Mouse (Mus musculus) liver, embryonic 16.5 days (tissue): Measurements from ENCODE around the gene Emc8. TPM values are rescaled to one million over a fixed set of nuclear protein-coding genes. Genes with fewer than 3 reads are reported as not detected.
A peak's percentile ranks its signal among the peaks of the same experiment; 100 is the strongest.

Experiments used
- ATAC-seq: fragments of 200-750 bp; cut with Nextera tagmentation; 2 replicates; pipeline ENCODE4 v1.8.0; 2017; ENCODE audit warnings: low read depth, mild to moderate bottlenecking, moderate number of reproducible peaks, moderate library complexity
- H3K27ac ChIP-seq: fragments of 300-500 bp; sonication (generic); 2 replicates; pipeline ENCODE4 v1.5.1; 2014; ENCODE audit warnings: mild to moderate bottlenecking, low read length
- H3K27me3 ChIP-seq: fragments of 300-500 bp; sonication (generic); 2 replicates; pipeline ENCODE4 v1.6.1; 2014; ENCODE audit warnings: low read depth, low read length, mixed read lengths; ENCODE audit not compliant: control insufficient read depth, insufficient read depth
- H3K36me3 ChIP-seq: fragments of 300-500 bp; sonication (generic); 2 replicates; pipeline ENCODE4 v1.6.1; 2014; ENCODE audit warnings: mild to moderate bottlenecking; ENCODE audit not compliant: control insufficient read depth, insufficient read depth
- H3K4me1 ChIP-seq: fragments of 300-500 bp; sonication (generic); 2 replicates; pipeline ENCODE4 v1.6.1; 2014; ENCODE audit warnings: low read depth, low read length, mixed read lengths; ENCODE audit not compliant: control insufficient read depth
- H3K4me2 ChIP-seq: fragments of 300-500 bp; sonication (generic); 2 replicates; pipeline ENCODE4 v1.6.1; 2014; ENCODE audit warnings: low read depth, low read length, mixed read lengths
- H3K4me3 ChIP-seq: fragments of 300-500 bp; sonication (generic); 2 replicates; pipeline ENCODE4 v1.5.1; 2014; ENCODE audit warnings: low read depth, mild to moderate bottlenecking, low read length
- H3K9ac ChIP-seq: fragments of 300-500 bp; sonication (generic); 2 replicates; pipeline ENCODE4 v1.6.1; 2014; ENCODE audit warnings: low read depth, low read length
- H3K9me3 ChIP-seq: fragments of 300-500 bp; sonication (generic); replicated peaks from 2 replicates; pipeline ENCODE4 v1.6.1; 2016; ENCODE audit warnings: low read length; ENCODE audit not compliant: control insufficient read depth
- WGBS: fragments of 180-500 bp; shearing (Covaris S2); extraction: QIAGEN DNeasy Blood & Tissue Kit; methylation state at CpG from one replicate; pipeline ENCODE4 v1.1.7; 2014; ENCODE audit not compliant: insufficient replicate concordance; 5-methylcytosine and 5-hydroxymethylcytosine counted together
- polyA plus RNA-seq: library from polyadenylated mRNA; unstranded; fragments of >200 nt; fragmentation: Nextera tagmentation; extraction: Ambion mirVana; gene quantifications from 2 replicates; pipeline ENCODE4 v1.2.1, GENCODE M21; 2015

The Emc8 gene
- polyA plus RNA-seq, 1 experiment from 2014 or later: 83.1 TPM

GRCm38 (mm10) chr8:120641245-120641644, 27.1 kb downstream of the Emc8 start:
- Histone ChIP-seq H3K36me3 (no peaks in the 10 kb centered on the region), H3K4me3 (no peak overlapping the region), H3K9me3 (no peaks in the 10 kb centered on the region), H3K27me3 (no peaks in the 10 kb centered on the region; the same call in 1 of the 2 replicates), H3K27ac (no peak overlapping the region), H3K9ac (no peak overlapping the region), H3K4me2 (no peak overlapping the region), H3K4me1 (no peaks in the 10 kb centered on the region)
- no peak for ATAC-seq
- 24% methylated on average over 8 of the region's 8 CpGs for WGBS

DNA sequence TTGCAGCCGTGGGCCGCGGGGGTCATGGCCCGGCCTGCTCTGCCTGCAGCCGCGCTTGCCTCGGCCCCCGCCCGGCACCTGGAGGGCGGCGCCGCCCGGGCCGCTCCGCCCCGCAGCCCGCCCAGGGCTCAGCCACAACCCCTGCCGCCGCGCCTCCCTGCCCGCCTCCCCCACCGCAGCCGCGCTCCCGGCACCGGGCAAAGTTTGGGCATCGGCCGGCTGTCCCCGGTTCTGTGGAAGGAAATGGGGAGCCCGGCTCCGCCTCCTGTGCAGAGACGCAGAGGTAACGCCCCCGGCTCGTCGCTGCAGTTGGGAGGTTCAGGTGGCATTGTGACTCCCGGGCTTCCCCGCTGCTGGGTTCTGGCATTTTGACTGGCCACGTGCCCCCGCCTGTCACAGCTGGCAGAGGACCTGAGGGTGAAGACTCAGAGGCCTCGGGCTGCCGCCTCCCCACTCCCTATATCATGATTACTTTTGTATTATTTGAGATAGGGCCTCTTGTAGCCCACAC, 34.0 kb downstream of the Emc8 start:
- Histone ChIP-seq H3K4me2 (peak overlapping the region; percentile 79), H3K4me3 (peak overlapping the region; percentile 58), H3K27ac (no peak overlapping the region), H3K36me3 (no peaks in the 10 kb centered on the region), H3K9ac (peak overlapping the region; percentile 40; the same call in 1 of the 2 replicates), H3K9me3 (no peaks in the 10 kb centered on the region), H3K4me1 (peaks cover 6% of the 10 kb centered on the region; the same call in 1 of the 2 replicates), H3K27me3 (peaks cover 26% of the 10 kb centered on the region)
- peak; percentile 73 for ATAC-seq
- WGBS: 1% methylated on average over 42 of the region's 42 CpGs

DNA sequence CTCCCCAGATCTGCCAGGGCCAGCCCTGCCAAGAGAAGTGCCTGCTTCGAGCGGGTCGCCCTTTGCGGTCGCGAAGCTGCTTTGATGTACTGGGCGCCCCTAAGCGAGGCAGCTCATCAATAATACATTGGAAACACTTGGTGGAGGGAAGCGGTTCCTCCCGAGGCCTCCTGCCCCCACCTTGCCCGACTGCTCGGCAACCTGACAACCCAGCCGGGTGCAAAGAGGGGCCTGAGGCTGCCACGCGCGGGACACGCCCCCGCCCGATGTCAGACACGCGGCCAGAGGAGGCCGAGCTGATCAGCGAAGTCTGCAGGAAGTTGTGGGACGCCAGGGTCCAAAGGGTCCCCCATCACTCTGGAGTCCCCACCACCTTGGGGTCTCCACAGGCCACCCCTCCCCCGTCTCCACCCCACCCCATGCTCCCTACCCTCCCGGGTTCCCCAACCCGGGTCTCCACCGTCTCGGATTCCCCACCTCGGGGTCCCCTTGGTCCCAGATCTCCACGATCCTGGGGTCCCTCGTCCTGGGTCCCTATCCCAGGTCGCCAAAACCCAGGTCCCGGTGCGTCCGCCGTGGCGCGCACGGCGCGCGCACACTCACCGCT, 34.6 kb downstream of the Emc8 start:
- ATAC-seq: no peak
- 2% methylated on average over 44 of the region's 44 CpGs for WGBS
- 0 out of 2 replicates have a peak overlapping the region, but pooled peaks have one; percentile 40 for H3K9ac ChIP-seq
- H3K4me2 ChIP-seq: peak overlapping the region; percentile 79
- H3K4me1 ChIP-seq: peaks cover 6% of the 10 kb centered on the region; the same call in 1 of the 2 replicates
- no peak overlapping the region for H3K27ac ChIP-seq
- H3K4me3 ChIP-seq: peak overlapping the region; percentile 58
- no peaks in the 10 kb centered on the region for H3K9me3 ChIP-seq
- peaks cover 26% of the 10 kb centered on the region for H3K27me3 ChIP-seq
- H3K36me3 ChIP-seq: no peaks in the 10 kb centered on the region

GRCm38 (mm10) chr8:120632969-120633664, 35.3 kb downstream of the Emc8 start:
- no peak for ATAC-seq
- peak overlapping the region; percentile 79; the same call in 1 of the 2 replicates for H3K4me2 ChIP-seq
- H3K36me3 ChIP-seq: no peaks in the 10 kb centered on the region
- peak overlapping the region; percentile 58 for H3K4me3 ChIP-seq
- no peak overlapping the region for H3K9ac ChIP-seq
- peaks cover 6% of the 10 kb centered on the region; the same call in 1 of the 2 replicates for H3K4me1 ChIP-seq
- peaks cover 26% of the 10 kb centered on the region for H3K27me3 ChIP-seq
- H3K27ac ChIP-seq: no peak overlapping the region
- no peaks in the 10 kb centered on the region for H3K9me3 ChIP-seq
- 40% methylated on average over 17 of the region's 17 CpGs for WGBS

- Histone ChIP-seq H3K27me3 (peaks cover 26% of the 10 kb centered on the region), H3K4me3 (no peak overlapping the region)
- 73% methylated on average over 21 of the region's 21 CpGs for WGBS
These were observed 36.7 kb downstream of the Emc8 start for GRCm38 (mm10) chr8:120631441-120632375.

DNA sequence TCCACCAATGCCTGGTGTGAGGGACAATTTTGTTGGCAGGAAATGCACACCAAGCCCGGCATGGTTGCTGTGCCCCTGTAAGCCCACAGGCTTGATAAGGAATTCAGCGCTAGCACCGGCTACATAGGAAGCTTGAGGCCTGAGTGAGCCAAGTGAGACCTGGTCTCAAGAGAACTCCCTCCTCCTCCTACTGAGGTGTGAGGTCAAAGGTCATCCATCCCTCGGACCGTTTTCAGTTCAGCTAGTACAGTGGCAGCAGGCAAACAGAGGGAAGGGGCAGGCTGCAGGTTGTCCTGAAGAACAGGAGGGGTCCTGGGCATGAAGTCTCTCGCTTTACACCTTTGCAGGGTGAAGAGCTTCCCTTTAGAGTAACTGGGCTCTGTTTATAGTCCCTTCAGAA, 37.5 kb downstream of the Emc8 start:
- Histone ChIP-seq H3K4me1 (peaks cover 6% of the 10 kb centered on the region; the same call in 1 of the 2 replicates), H3K9ac (no peak overlapping the region), H3K4me3 (no peak overlapping the region), H3K4me2 (no peak overlapping the region), H3K27me3 (peaks cover 26% of the 10 kb centered on the region), H3K36me3 (no peaks in the 10 kb centered on the region), H3K27ac (no peak overlapping the region), H3K9me3 (no peaks in the 10 kb centered on the region)
- 36% methylated on average over 6 of the region's 6 CpGs for WGBS
- ATAC-seq: no peak

More at GRCm38 (mm10) chr8:120631441-120632375, 36.7 kb downstream of the Emc8 start:
- no peak overlapping the region for H3K9ac ChIP-seq
- no peak for ATAC-seq
- no peaks in the 10 kb centered on the region for H3K9me3 ChIP-seq
- H3K4me2 ChIP-seq: no peak overlapping the region
- H3K4me1 ChIP-seq: peaks cover 6% of the 10 kb centered on the region; the same call in 1 of the 2 replicates
- no peak overlapping the region for H3K27ac ChIP-seq
- no peaks in the 10 kb centered on the region for H3K36me3 ChIP-seq

DNA sequence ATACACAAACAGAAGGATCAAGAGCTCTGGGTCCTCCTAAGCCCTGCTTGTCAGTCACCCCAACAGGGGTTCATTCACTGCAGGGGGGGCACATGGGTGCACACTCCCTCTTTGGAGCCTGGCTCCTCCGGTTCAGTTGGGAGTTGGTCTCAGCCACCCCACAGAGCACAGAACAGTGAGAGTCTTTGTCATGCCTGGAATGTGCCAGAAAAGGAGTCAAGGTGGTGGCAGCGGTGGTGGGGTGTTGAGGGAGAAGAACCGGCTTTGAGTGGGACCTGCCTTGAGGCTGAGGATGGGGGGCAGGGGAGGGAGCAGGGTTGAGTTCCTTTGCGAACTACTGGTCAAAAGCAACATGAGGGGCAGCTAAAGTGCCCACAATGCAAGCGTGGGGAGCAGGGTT, 38.3 kb downstream of the Emc8 start:
- no peaks in the 10 kb centered on the region for H3K9me3 ChIP-seq
- H3K27ac ChIP-seq: no peak overlapping the region
- no peaks in the 10 kb centered on the region for H3K36me3 ChIP-seq
- no peak overlapping the region for H3K4me2 ChIP-seq
- H3K4me3 ChIP-seq: no peak overlapping the region
- peaks cover 6% of the 10 kb centered on the region; the same call in 1 of the 2 replicates for H3K4me1 ChIP-seq
- no peak overlapping the region for H3K9ac ChIP-seq
- no peak for ATAC-seq
- H3K27me3 ChIP-seq: peaks cover 21% of the 10 kb centered on the region
- 60% methylated on average over 5 of the region's 5 CpGs for WGBS

GRCm38 (mm10) chr8:120627298-120627697, 41.1 kb downstream of the Emc8 start:
- H3K9ac ChIP-seq: no peak overlapping the region
- no peaks in the 10 kb centered on the region for H3K9me3 ChIP-seq
- H3K36me3 ChIP-seq: no peaks in the 10 kb centered on the region
- no peak for ATAC-seq
- no peak overlapping the region for H3K27ac ChIP-seq
- no peak overlapping the region for H3K4me2 ChIP-seq
- H3K27me3 ChIP-seq: no peaks in the 10 kb centered on the region
- WGBS: 62% methylated on average over 5 of the region's 5 CpGs
- no peaks in the 10 kb centered on the region; the same call in 1 of the 2 replicates for H3K4me1 ChIP-seq
- H3K4me3 ChIP-seq: no peak overlapping the region
